Mouse (Mus musculus) lung, postnatal 0 days (tissue): ENCODE measurements at regions not wholly inside any gene's neighbourhood (a gene's known extent, or its start where the extent isn't known, plus 50 kb on each side); places are given as distances from the start of the nearest gene placed in this dataset.

Experiments
- CTCF ChIP-seq: IDR thresholded peaks from 2 replicates; pipeline ENCODE4 v1.5.1; 2016; ENCODE audit warnings: antibody characterized with exemption, mild to moderate bottlenecking
- EP300 ChIP-seq: IDR thresholded peaks from 2 replicates; pipeline ENCODE4 v1.6.1; 2016; ENCODE audit warnings: antibody characterized with exemption, mild to moderate bottlenecking, control low read depth

- no peak for TF ChIP-seq CTCF
- TF ChIP-seq EP300: no peak
Observed at GRCm38 (mm10) chr16:7725225-7725624, 699.7 kb downstream of the Tmem114 start.
